Mouse (Mus musculus) forebrain, embryonic 11.5 days (tissue): ENCODE measurements around the gene Ptprc. TPM values are rescaled to one million over a fixed set of nuclear protein-coding genes. Genes with fewer than 3 reads are reported as not detected.
A peak's percentile ranks its signal among the peaks of the same experiment; 100 is the strongest.

Source experiments
- ATAC-seq: fragments of 200-750 bp; cut with Nextera tagmentation; replicated peaks from 2 replicates; pipeline ENCODE4 v1.8.0; 2017; ENCODE audit warnings: moderate TSS enrichment; ENCODE audit not compliant: low FRiP score
- DNase-seq: peaks from one replicate; pipeline ENCODE4 v3.0.0-alpha.2; 2017; ENCODE audit warnings: low spot score
- H3K27ac ChIP-seq: fragments of 300-500 bp; sonication (generic); 2 replicates; pipeline ENCODE4 v1.5.1; 2014; ENCODE audit warnings: low read depth, low read length
- H3K27me3 ChIP-seq: fragments of 300-500 bp; sonication (generic); 2 replicates; pipeline ENCODE4 v1.6.1; 2014; ENCODE audit warnings: mild to moderate bottlenecking, low read length, mixed read lengths; ENCODE audit not compliant: control insufficient read depth, insufficient read depth
- H3K36me3 ChIP-seq: fragments of 300-500 bp; sonication (generic); 2 replicates; pipeline ENCODE4 v1.6.1; 2014; ENCODE audit warnings: mild to moderate bottlenecking, low read length, moderate library complexity, mixed read lengths; ENCODE audit not compliant: control insufficient read depth, insufficient read depth
- H3K4me1 ChIP-seq: fragments of 300-500 bp; sonication (generic); replicated peaks from 2 replicates; pipeline ENCODE4 v1.6.1; 2014; ENCODE audit warnings: low read length, mixed read lengths; ENCODE audit not compliant: control insufficient read depth, insufficient read depth
- H3K4me2 ChIP-seq: fragments of 300-500 bp; sonication (generic); 2 replicates; pipeline ENCODE4 v1.6.1; 2014; ENCODE audit warnings: low read depth, mild to moderate bottlenecking, low read length, moderate library complexity, mixed read lengths; ENCODE audit not compliant: severe bottlenecking
- H3K4me3 ChIP-seq: fragments of 300-500 bp; sonication (generic); 2 replicates; pipeline ENCODE4 v1.5.1; 2014; ENCODE audit warnings: low read depth, low read length
- H3K9ac ChIP-seq: fragments of 300-500 bp; sonication (generic); 2 replicates; pipeline ENCODE4 v1.6.1; 2014; ENCODE audit warnings: low read length
- H3K9me3 ChIP-seq: fragments of 300-500 bp; sonication (generic); 2 replicates; pipeline ENCODE4 v1.6.1; 2016; ENCODE audit warnings: low read length, mixed read lengths; ENCODE audit not compliant: control insufficient read depth
- WGBS: fragments of 180-500 bp; shearing (Covaris S2); extraction: QIAGEN DNeasy Blood & Tissue Kit; methylation state at CpG from one replicate; pipeline ENCODE4 v1.1.7; 2014; 5-methylcytosine and 5-hydroxymethylcytosine counted together
- polyA plus RNA-seq: library from polyadenylated mRNA; unstranded; fragments of >200 nt; fragmentation: Nextera tagmentation; extraction: Ambion mirVana; gene quantifications from 2 replicates; pipeline ENCODE4 v1.2.1, GENCODE M21; 2014

The Ptprc gene
- polyA plus RNA-seq, 1 experiment from 2014 or later, result 2.0 TPM

GRCm38 (mm10) chr1:138040556-138040955 is 135.0 kb downstream of the Ptprc start:
- H3K36me3 ChIP-seq, result no peaks in the 10 kb centered on the region
- DNase-seq (no peak), ATAC-seq (no peak)
- H3K4me1 ChIP-seq, result no peaks in the 10 kb centered on the region
- no peak overlapping the region for H3K4me2 ChIP-seq
- WGBS, result 65% methylated on average over 5 of the region's 5 CpGs
- H3K27ac ChIP-seq, result no peak overlapping the region
- no peak overlapping the region for H3K4me3 ChIP-seq
- H3K9me3 ChIP-seq, result no peaks in the 10 kb centered on the region
- H3K27me3 ChIP-seq, result no peaks in the 10 kb centered on the region
- H3K9ac ChIP-seq, result no peak overlapping the region

- H3K9ac ChIP-seq, result no peak overlapping the region
- no peak overlapping the region for H3K27ac ChIP-seq
- H3K4me1 ChIP-seq, result no peaks in the 10 kb centered on the region
- H3K27me3 ChIP-seq, result no peaks in the 10 kb centered on the region
- no peaks in the 10 kb centered on the region for H3K36me3 ChIP-seq
- DNase-seq, result no peak
- no peak overlapping the region for H3K4me2 ChIP-seq
- ATAC-seq, result no peak
- H3K4me3 ChIP-seq, result no peak overlapping the region
- H3K9me3 ChIP-seq, result no peaks in the 10 kb centered on the region
- 26% methylated on average over 1 of the region's 1 CpGs for WGBS
These were observed 136.3 kb downstream of the Ptprc start for GRCm38 (mm10) chr1:138039201-138039600.

- 61% methylated on average over 5 of the region's 5 CpGs for WGBS
- Histone ChIP-seq H3K9me3 (no peaks in the 10 kb centered on the region), H3K4me3 (no peak overlapping the region), H3K36me3 (no peaks in the 10 kb centered on the region), H3K27ac (no peak overlapping the region), H3K9ac (no peak overlapping the region), H3K4me1 (no peaks in the 10 kb centered on the region), H3K27me3 (no peaks in the 10 kb centered on the region), H3K4me2 (no peak overlapping the region)
- no peak for DNase-seq
- ATAC-seq, result no peak
These were observed 138.0 kb downstream of the Ptprc start for GRCm38 (mm10) chr1:138037484-138037883.

GRCm38 (mm10) chr1:138029649-138030048 is 145.9 kb downstream of the Ptprc start:
- 51% methylated on average over 4 of the region's 4 CpGs for WGBS
- no peaks in the 10 kb centered on the region for H3K9me3 ChIP-seq
- H3K27me3 ChIP-seq, result no peaks in the 10 kb centered on the region
- no peaks in the 10 kb centered on the region for H3K36me3 ChIP-seq
- no peak overlapping the region for H3K9ac ChIP-seq
- no peak overlapping the region for H3K27ac ChIP-seq
- H3K4me1 ChIP-seq, result no peaks in the 10 kb centered on the region
- DNase-seq, result no peak
- no peak overlapping the region for H3K4me2 ChIP-seq
- H3K4me3 ChIP-seq, result no peak overlapping the region
- ATAC-seq, result no peak

GRCm38 (mm10) chr1:138025298-138025697 is 150.2 kb downstream of the Ptprc start:
- H3K9me3 ChIP-seq, result no peaks in the 10 kb centered on the region
- H3K4me3 ChIP-seq, result no peak overlapping the region
- H3K4me2 ChIP-seq, result no peak overlapping the region
- ATAC-seq (no peak), DNase-seq (no peak)
- no peaks in the 10 kb centered on the region for H3K36me3 ChIP-seq
- H3K27ac ChIP-seq, result no peak overlapping the region
- no peak overlapping the region for H3K9ac ChIP-seq
- no peaks in the 10 kb centered on the region for H3K4me1 ChIP-seq
- no peaks in the 10 kb centered on the region for H3K27me3 ChIP-seq
- WGBS, result 87% methylated on average over 1 of the region's 1 CpGs

- ATAC-seq (no peak), DNase-seq (no peak)
- Histone ChIP-seq H3K36me3 (no peaks in the 10 kb centered on the region), H3K27ac (no peak overlapping the region), H3K4me3 (no peak overlapping the region), H3K4me1 (no peaks in the 10 kb centered on the region), H3K4me2 (no peak overlapping the region), H3K27me3 (no peaks in the 10 kb centered on the region), H3K9ac (no peak overlapping the region), H3K9me3 (no peaks in the 10 kb centered on the region)
- WGBS, result 53% methylated on average over 4 of the region's 4 CpGs
These were observed 151.9 kb downstream of the Ptprc start for GRCm38 (mm10) chr1:138023601-138024000.

GRCm38 (mm10) chr1:138022918-138023295 is 152.6 kb downstream of the Ptprc start:
- no peak overlapping the region for H3K27ac ChIP-seq
- 27% methylated on average over 3 of the region's 3 CpGs for WGBS
- no peak for DNase-seq
- no peak overlapping the region for H3K9ac ChIP-seq
- H3K4me2 ChIP-seq, result no peak overlapping the region
- no peaks in the 10 kb centered on the region for H3K9me3 ChIP-seq
- no peak overlapping the region for H3K4me3 ChIP-seq
- H3K27me3 ChIP-seq, result no peaks in the 10 kb centered on the region
- ATAC-seq, result no peak
- H3K36me3 ChIP-seq, result no peaks in the 10 kb centered on the region
- no peaks in the 10 kb centered on the region for H3K4me1 ChIP-seq

GRCm38 (mm10) chr1:138021962-138022917 is 153.3 kb downstream of the Ptprc start:
- Histone ChIP-seq H3K4me1 (no peaks in the 10 kb centered on the region), H3K9ac (no peak overlapping the region), H3K9me3 (no peaks in the 10 kb centered on the region), H3K4me3 (no peak overlapping the region), H3K27me3 (no peaks in the 10 kb centered on the region), H3K4me2 (no peak overlapping the region), H3K36me3 (no peaks in the 10 kb centered on the region), H3K27ac (no peak overlapping the region)
- DNase-seq, result no peak
- peak; percentile 58; the same call in 1 of the 2 replicates for ATAC-seq
- WGBS, result 46% methylated on average over 11 of the region's 11 CpGs
